In genomic region chr5:71571646-71572237, GRCm38 (mm10) we compare ENCODE assay signal across 33 mouse cellular contexts. TPM values are rescaled to one million over a fixed set of nuclear protein-coding genes. Genes with fewer than 3 reads are reported as not detected.
DNase-seq lines count a peak whose midpoint lies in the region; ATAC-seq and TF ChIP-seq lines count a peak whose summit lies in the region.
"Had no signal": no experiment of that assay in that cellular context is flagged by ENCODE, and none has a peak within 500 bp of the region (broad histone marks: within the 10 kb centered on the region; RNA-seq: fewer than 3 reads in every experiment).

No protein-coding gene starts in this region.

- ATAC-seq in hindbrain, embryonic 14.5 days (ENCODE audit: low FRiP score), result no peak
- no peak for ATAC-seq in hindbrain, embryonic 11.5 days (ENCODE audit: low FRiP score)
- peak; percentile 65 for ATAC-seq in lung, postnatal 0 days
- ATAC-seq in erythroid progenitor cell, adult 5-6 weeks (replicated peaks; ENCODE audit: low FRiP score, poor library complexity, severe bottlenecking), result no peak
- ATAC-seq: forebrain, postnatal 0 days; hindbrain, embryonic 16.5 days; intestine, embryonic 16.5 days had no signal

- H3K36me3 ChIP-seq in hindbrain, embryonic 14.5 days (replicated peaks; ENCODE audit: control insufficient read depth, insufficient read depth), result no peaks in the 10 kb centered on the region
- H3K36me3 ChIP-seq in hindbrain, embryonic 11.5 days (ENCODE audit: control insufficient read depth, insufficient read depth, low read length), result no peaks in the 10 kb centered on the region
- no peaks in the 10 kb centered on the region for H3K36me3 ChIP-seq in lung, postnatal 0 days (ENCODE audit: insufficient read depth, low read length)
- H3K36me3 ChIP-seq in forebrain, embryonic 10.5 days (replicated peaks), result no peaks in the 10 kb centered on the region
- H3K36me3 ChIP-seq: heart, embryonic 15.5 days; limb, embryonic 15.5 days had no signal

- H3K4me3 ChIP-seq in hindbrain, embryonic 14.5 days (replicated peaks; ENCODE audit: low read length), result no peak overlapping the region
- no peak overlapping the region for H3K4me3 ChIP-seq in hindbrain, embryonic 11.5 days (ENCODE audit: low read depth, low read length)
- H3K4me3 ChIP-seq in lung, postnatal 0 days (ENCODE audit: low read depth, low read length), result no peak overlapping the region
- no peak overlapping the region for H3K4me3 ChIP-seq in olfactory bulb, adult 2 months (ENCODE audit: insufficient read depth, low read depth, low read length)
- H3K4me3 ChIP-seq in forebrain, embryonic 10.5 days, result no peak overlapping the region
- H3K4me3 ChIP-seq: heart, embryonic 15.5 days; limb, embryonic 15.5 days had no signal

- DNase-seq in hindbrain, embryonic 14.5 days (ENCODE audit: low spot score), result peak; percentile 20
- no peak for DNase-seq in hindbrain, embryonic 11.5 days (ENCODE audit: low spot score)
- DNase-seq in left cerebral cortex, postnatal 4 days, result peak; percentile 10
- DNase-seq in left cerebral cortex, postnatal 36 days (ENCODE audit: low spot score in 2 of 2), result no peak
- DNase-seq in lung, postnatal 0 days (ENCODE audit: low spot score), result peak; percentile 66
- no peak for DNase-seq in forebrain, embryonic 10.5 days (ENCODE audit: extremely low spot score, low spot score)
- DNase-seq: adrenal gland, postnatal 36 days; cerebellum, adult 18-20 months; cerebellum, postnatal 36 days; embryo, embryonic 11 days; forebrain, postnatal 0 days; gastrocnemius, postnatal 36 days; heart, postnatal 36 days; kidney, adult 9 months; kidney, postnatal 36 days; right cerebral cortex, adult 18-20 months; right cerebral cortex, postnatal 4 days; thymus, postnatal 36 days had no signal

- no peaks in the 10 kb centered on the region for H3K27me3 ChIP-seq in hindbrain, embryonic 14.5 days (ENCODE audit: control insufficient read depth, insufficient read depth, low read length)
- H3K27me3 ChIP-seq in hindbrain, embryonic 11.5 days (ENCODE audit: control insufficient read depth, insufficient read depth, low read length), result no peaks in the 10 kb centered on the region
- no peaks in the 10 kb centered on the region for H3K27me3 ChIP-seq in lung, postnatal 0 days (replicated peaks; ENCODE audit: insufficient read depth, low read length)
- H3K27me3 ChIP-seq in forebrain, embryonic 10.5 days (ENCODE audit: poor library complexity, severe bottlenecking), result no peaks in the 10 kb centered on the region
- H3K27me3 ChIP-seq: heart, embryonic 15.5 days; limb, embryonic 15.5 days had no signal

- 79% methylated on average over 9 of the region's 9 CpGs for WGBS in hindbrain, embryonic 14.5 days
- 82% methylated on average over 9 of the region's 9 CpGs for WGBS in hindbrain, embryonic 11.5 days
- WGBS in lung, postnatal 0 days, result 60% methylated on average over 9 of the region's 9 CpGs
- WGBS in olfactory bulb, adult 2 months, result 73% methylated on average over 9 of the region's 9 CpGs
- WGBS in forebrain, embryonic 10.5 days, result 93% methylated on average over 9 of the region's 9 CpGs

- no peaks in the 10 kb centered on the region for H3K4me1 ChIP-seq in hindbrain, embryonic 14.5 days (replicated peaks; ENCODE audit: control insufficient read depth, insufficient read depth, low read length)
- H3K4me1 ChIP-seq in hindbrain, embryonic 11.5 days (replicated peaks; ENCODE audit: control insufficient read depth, insufficient read depth, low read length), result no peaks in the 10 kb centered on the region
- H3K4me1 ChIP-seq in lung, postnatal 0 days (ENCODE audit: insufficient read depth, low read depth, low read length), result no peaks in the 10 kb centered on the region
- 0 out of 2 replicates have a peak, but pooled peaks cover 2% of the 10 kb centered on the region for H3K4me1 ChIP-seq in olfactory bulb, adult 2 months (ENCODE audit: control insufficient read depth, insufficient read depth, low read length)
- H3K4me1 ChIP-seq in forebrain, embryonic 10.5 days, result no peaks in the 10 kb centered on the region
- H3K4me1 ChIP-seq: heart, embryonic 15.5 days; limb, embryonic 15.5 days had no signal

- intact Hi-C loops in left cerebral cortex, postnatal 4 days (cut with DNase I), result no loop called here
- intact Hi-C loops in left cerebral cortex, postnatal 36 days (cut with DNase I), result no loop called here

- no peaks in the 10 kb centered on the region for H3K9me3 ChIP-seq in hindbrain, embryonic 14.5 days (ENCODE audit: control insufficient read depth, low read length)
- no peaks in the 10 kb centered on the region for H3K9me3 ChIP-seq in hindbrain, embryonic 11.5 days (ENCODE audit: control insufficient read depth, low read length)
- no peaks in the 10 kb centered on the region for H3K9me3 ChIP-seq in lung, postnatal 0 days (ENCODE audit: low read length)
- H3K9me3 ChIP-seq in forebrain, embryonic 10.5 days, result peaks cover 3% of the 10 kb centered on the region; the same call in 1 of the 2 replicates
- H3K9me3 ChIP-seq: heart, embryonic 15.5 days; limb, embryonic 15.5 days had no signal

- no peak for TF ChIP-seq CTCF in lung, postnatal 0 days (IDR thresholded peaks at IDR 0.05)
- TF ChIP-seq CTCF in olfactory bulb, adult 2 months (IDR thresholded peaks at IDR 0.05; ENCODE audit: insufficient read depth, low read depth, low read length), result no peak

- 0 out of 2 replicates have a peak, but pooled peaks have one; percentile 27 for TF ChIP-seq POLR2A in olfactory bulb, adult 2 months (IDR thresholded peaks at IDR 0.05; ENCODE audit: insufficient read depth, low read depth, low read length)

- no peak overlapping the region for H3K9ac ChIP-seq in hindbrain, embryonic 14.5 days
- no peak overlapping the region for H3K9ac ChIP-seq in hindbrain, embryonic 11.5 days (ENCODE audit: low read depth, low read length)
- no peak overlapping the region for H3K9ac ChIP-seq in lung, postnatal 0 days (replicated peaks; ENCODE audit: low read depth)
- H3K9ac ChIP-seq: forebrain, postnatal 0 days; heart, embryonic 15.5 days; limb, embryonic 15.5 days; liver, embryonic 14.5 days had no signal

- H3K4me2 ChIP-seq in hindbrain, embryonic 14.5 days (replicated peaks), result no peak overlapping the region
- no peak overlapping the region for H3K4me2 ChIP-seq in hindbrain, embryonic 11.5 days (replicated peaks; ENCODE audit: low read depth, low read length)
- H3K4me2 ChIP-seq in lung, postnatal 0 days (replicated peaks; ENCODE audit: low read depth, low read length), result no peak overlapping the region
- H3K4me2 ChIP-seq: heart, embryonic 15.5 days; limb, embryonic 15.5 days; midbrain, embryonic 11.5 days had no signal

- H3K27ac ChIP-seq in hindbrain, embryonic 14.5 days, result no peak overlapping the region
- H3K27ac ChIP-seq in hindbrain, embryonic 11.5 days (ENCODE audit: low read depth, low read length), result no peak overlapping the region
- no peak overlapping the region for H3K27ac ChIP-seq in lung, postnatal 0 days (ENCODE audit: low read length)
- no peak overlapping the region for H3K27ac ChIP-seq in olfactory bulb, adult 2 months (ENCODE audit: insufficient read depth, low read depth, low read length)
- no peak overlapping the region for H3K27ac ChIP-seq in forebrain, embryonic 10.5 days
- H3K27ac ChIP-seq: heart, embryonic 15.5 days; limb, embryonic 15.5 days; liver, embryonic 14.5 days had no signal

- TF ChIP-seq EP300 in lung, postnatal 0 days (IDR thresholded peaks at IDR 0.05), result no peak

RNA-seq across cellular contexts. Expression of gene Cox7b2, which starts 23.7 kb away (rescaled TPM):
- 0.86 and 1.3 TPM in 2 replicates for polyA plus RNA-seq in hindbrain, embryonic 14.5 days (2014; fragmentation: Nextera tagmentation; extraction: Ambion mirVana)
- polyA plus RNA-seq in hindbrain, embryonic 11.5 days (2014; fragmentation: Nextera tagmentation; extraction: Ambion mirVana), result not detected in 2 replicates
- not detected for total RNA-seq in left cerebral cortex, postnatal 4 days (2021)
- not detected for total RNA-seq in left cerebral cortex, postnatal 36 days (2021)
- polyA plus RNA-seq in lung, postnatal 0 days (2015; fragmentation: Nextera tagmentation; extraction: Ambion mirVana), result 0.39 and 0.46 TPM in 2 replicates
- not detected in 2 replicates for polyA plus RNA-seq in olfactory bulb, adult 2 months (2012; ENCODE audit: insufficient read depth, insufficient read length, low replicate concordance, missing spikeins)
- not detected in 2 replicates for total RNA-seq in erythroid progenitor cell, adult 5-6 weeks (2015; ENCODE audit: low replicate concordance)
- not detected in 2 replicates for total RNA-seq in erythroid progenitor cell, adult 5-6 weeks (2017; ENCODE audit: low replicate concordance)
- polyA plus RNA-seq in forebrain, embryonic 10.5 days (2016; fragmentation: Nextera tagmentation; extraction: Ambion mirVana), result 0.29 TPM in 1 of 2 replicates, not detected in the other
- total RNA-seq: adrenal gland, postnatal 36 days; forebrain, postnatal 0 days; gastrocnemius, adult 18-20 months; gastrocnemius, postnatal 36 days; heart, postnatal 36 days; left cerebral cortex, postnatal 25 days; megakaryocyte progenitor cell, adult 5-6 weeks; midbrain, postnatal 0 days had no signal
- polyA plus RNA-seq: forebrain, embryonic 11.5 days; intestine, embryonic 16.5 days; limb, embryonic 15.5 days; liver, embryonic 14.5 days; neural tube, embryonic 14.5 days; stomach, embryonic 14.5 days had no signal

Comparison
In these comparisons a context has a peak if more than half of its experiments do, and no peak if none do; other contexts are left out.
1. DNase-seq: peak in hindbrain, embryonic 14.5 days (single experiment), left cerebral cortex, postnatal 4 days (single experiment) and lung, postnatal 0 days (single experiment); none in hindbrain, embryonic 11.5 days (single experiment), left cerebral cortex, postnatal 36 days (0 of 2) and forebrain, embryonic 10.5 days (single experiment).